Mouse (Mus musculus) lung, postnatal 25 days (tissue): Measurements from ENCODE around the gene Tpm3.

Experiments
- DNase-seq: peaks from one replicate; pipeline ENCODE4 v3.0.0; 2022; ENCODE audit warnings: low spot score

The Tpm3 gene

GRCm38 (mm10) chr3:90072294-90072693 is at the start of gene Tpm3:
Gene Tpm3, plus strand, starts transcription at chr3:90072649.
- DNase-seq = no peak

- DNase-seq = no peak
Measured at GRCm38 (mm10) chr3:90034653-90035052, 37.8 kb upstream of the Tpm3 start.

GRCm38 (mm10) chr3:90036263-90036662 is 36.2 kb upstream of the Tpm3 start:
- no peak for DNase-seq

GRCm38 (mm10) chr3:90049691-90050090 is 22.8 kb upstream of the Tpm3 start:
- DNase-seq = no peak

- peak; percentile 41 for DNase-seq
Measured at GRCm38 (mm10) chr3:90051441-90052350, 20.8 kb upstream of the Tpm3 start, which contains the start of gene 4933434E20Rik. Gene 4933434E20Rik, plus strand, starts transcription at chr3:90051636.

GRCm38 (mm10) chr3:90052351-90053241 is 19.9 kb upstream of the Tpm3 start, which contains the start of gene Ubap2l:
Gene Ubap2l, minus strand, starts transcription at chr3:90052628.
- DNase-seq = peak; percentile 94

GRCm38 (mm10) chr3:90061549-90061948 is 10.9 kb upstream of the Tpm3 start:
- DNase-seq = no peak

GRCm38 (mm10) chr3:90062539-90062938 is 9.9 kb upstream of the Tpm3 start:
- DNase-seq = no peak

GRCm38 (mm10) chr3:90064383-90064782 is 8.1 kb upstream of the Tpm3 start:
- DNase-seq = no peak

- DNase-seq = no peak
Measured at GRCm38 (mm10) chr3:90065553-90065952, 6.9 kb upstream of the Tpm3 start.

- no peak for DNase-seq
Measured at GRCm38 (mm10) chr3:90067851-90068250, 4.6 kb upstream of the Tpm3 start.

GRCm38 (mm10) chr3:90069688-90070087 is 2.8 kb upstream of the Tpm3 start:
- DNase-seq = no peak

- DNase-seq = peak; percentile 86
Measured at GRCm38 (mm10) chr3:90076921-90077716, 4.7 kb downstream of the Tpm3 start.

GRCm38 (mm10) chr3:90078224-90078623 is 5.8 kb downstream of the Tpm3 start:
- DNase-seq = no peak

GRCm38 (mm10) chr3:90079133-90079762 is 6.8 kb downstream of the Tpm3 start:
- DNase-seq = peak; percentile 98

GRCm38 (mm10) chr3:90079763-90080497 is 7.5 kb downstream of the Tpm3 start:
- peak; percentile 86 for DNase-seq

- no peak for DNase-seq
Measured at GRCm38 (mm10) chr3:90080498-90080863, 8.0 kb downstream of the Tpm3 start.

GRCm38 (mm10) chr3:90081365-90082240 is 9.2 kb downstream of the Tpm3 start:
- DNase-seq = peak; percentile 57

- peak; percentile 66 for DNase-seq
Measured at GRCm38 (mm10) chr3:90083034-90083433, 10.6 kb downstream of the Tpm3 start.
